Mouse (Mus musculus): ENCODE results near the gene Rel. TPM values are rescaled to one million over a fixed set of nuclear protein-coding genes. Genes with fewer than 3 reads are reported as not detected.

Rel gene
- total RNA-seq, 2 experiments from 2014 or later, result 5.2 to 5.8 TPM

DNA sequence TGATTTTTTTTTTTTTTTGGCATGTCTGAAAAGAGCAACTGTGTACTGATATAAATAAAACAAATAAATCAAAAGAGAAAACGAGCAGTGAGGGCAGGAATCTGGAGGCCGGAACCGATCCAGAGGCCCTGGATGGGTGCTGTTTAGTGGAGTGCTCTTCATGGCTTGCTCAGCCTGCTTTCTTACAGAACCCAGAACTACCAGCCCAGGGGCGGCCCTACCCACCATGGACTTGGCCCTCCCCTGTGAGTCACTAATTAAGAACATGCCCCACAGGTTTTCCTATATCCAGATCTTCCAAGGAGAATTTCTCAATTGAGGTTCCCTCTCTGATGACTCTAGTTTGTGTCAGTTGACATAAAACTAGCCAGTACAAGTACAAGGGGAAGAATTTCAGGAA, 24.7 kb downstream of the Rel start:
- DNase-seq (ENCODE audit: low spot score in 2 of 2), result no peak

GRCm38 (mm10) chr11:23744352-23744751, 26.4 kb downstream of the Rel start:
- DNase-seq (ENCODE audit: low spot score in 2 of 2), result no peak

- DNase-seq (ENCODE audit: low spot score in 2 of 2), result no peak
These were observed 29.4 kb downstream of the Rel start for GRCm38 (mm10) chr11:23741386-23741785.

DNA sequence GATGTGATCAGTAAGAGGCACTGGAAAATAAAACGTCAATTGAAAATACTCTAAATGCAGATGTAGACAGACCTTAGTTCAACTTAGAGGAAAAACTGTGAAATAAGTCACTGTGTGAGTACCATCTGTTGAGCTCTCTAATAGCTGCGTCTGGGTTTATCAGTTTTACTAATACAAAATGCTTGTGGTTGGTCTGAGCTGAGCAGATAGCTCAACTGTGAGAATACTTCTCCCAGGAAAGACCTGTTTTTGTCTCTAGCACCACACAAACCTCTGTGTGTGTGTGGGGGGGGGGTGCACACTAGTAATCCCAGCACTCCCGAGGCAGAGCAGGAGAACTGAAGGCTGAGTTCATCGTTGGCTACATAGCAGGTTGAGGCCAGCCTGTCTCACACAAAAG, 29.9 kb downstream of the Rel start:
- no peak for DNase-seq (ENCODE audit: low spot score in 2 of 2)

DNA sequence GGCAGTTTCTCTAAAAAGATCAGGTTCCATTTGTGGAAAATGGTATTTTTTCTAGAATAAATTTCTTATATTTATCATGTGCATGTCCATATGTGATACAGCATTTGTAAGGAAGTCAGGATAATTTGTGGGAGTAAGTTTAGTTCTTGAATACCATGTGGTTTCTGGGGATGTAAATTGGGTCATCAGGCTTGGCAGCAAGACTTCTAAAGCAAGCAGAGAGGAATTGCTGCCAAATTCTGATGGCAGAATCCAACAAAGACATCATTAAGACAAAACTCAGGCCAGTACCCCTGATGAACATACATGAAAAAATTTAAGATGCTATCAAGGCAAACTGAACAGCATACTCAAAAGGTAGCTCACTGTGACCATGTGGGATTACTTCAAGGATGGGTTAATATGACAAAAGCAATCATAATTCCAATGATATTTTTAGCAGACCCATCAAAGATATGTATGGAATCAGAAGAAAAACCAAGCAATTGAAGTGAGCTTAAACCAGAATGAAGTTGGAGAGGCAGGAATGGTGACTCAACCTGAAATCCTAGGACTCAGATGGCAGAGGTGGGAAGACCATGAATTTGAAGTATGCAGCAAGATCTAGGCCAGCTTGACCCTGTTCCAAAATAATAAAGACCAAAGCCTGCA, 34.8 kb downstream of the Rel start:
- no peak for DNase-seq (ENCODE audit: low spot score in 2 of 2)

- DNase-seq (ENCODE audit: low spot score in 2 of 2), result no peak
These were observed 36.0 kb downstream of the Rel start for GRCm38 (mm10) chr11:23734749-23735286.

- DNase-seq (ENCODE audit: low spot score in 2 of 2), result no peak
These were observed 37.9 kb downstream of the Rel start for GRCm38 (mm10) chr11:23732840-23733239.

- no peak for DNase-seq (ENCODE audit: low spot score in 2 of 2)
These were observed 40.6 kb downstream of the Rel start for GRCm38 (mm10) chr11:23730120-23730519.

DNA sequence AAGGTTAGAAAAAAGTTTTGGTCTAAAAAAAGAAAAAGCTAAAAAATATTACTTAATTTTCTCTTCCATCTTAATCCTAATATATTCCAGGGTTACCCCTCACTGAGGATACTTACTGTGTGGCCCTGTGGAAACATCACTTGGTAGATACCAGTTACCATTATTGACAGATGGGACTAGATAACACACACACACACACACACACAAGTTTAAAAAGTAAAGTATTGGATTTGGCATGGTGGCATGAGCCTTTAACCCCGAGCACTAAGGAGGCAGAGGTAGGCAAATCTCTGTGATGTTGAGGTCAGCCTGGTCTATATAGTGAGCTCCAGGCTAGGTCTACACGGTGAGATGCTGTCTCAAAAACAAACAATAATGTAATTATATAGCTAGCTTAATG, 42.6 kb downstream of the Rel start:
- DNase-seq (ENCODE audit: low spot score in 2 of 2), result no peak

- DNase-seq (ENCODE audit: low spot score in 2 of 2), result no peak
These were observed 44.3 kb downstream of the Rel start for GRCm38 (mm10) chr11:23726441-23726840.

GRCm38 (mm10) chr11:23725850-23726249, 44.9 kb downstream of the Rel start:
- no peak for DNase-seq (ENCODE audit: low spot score in 2 of 2)

DNA sequence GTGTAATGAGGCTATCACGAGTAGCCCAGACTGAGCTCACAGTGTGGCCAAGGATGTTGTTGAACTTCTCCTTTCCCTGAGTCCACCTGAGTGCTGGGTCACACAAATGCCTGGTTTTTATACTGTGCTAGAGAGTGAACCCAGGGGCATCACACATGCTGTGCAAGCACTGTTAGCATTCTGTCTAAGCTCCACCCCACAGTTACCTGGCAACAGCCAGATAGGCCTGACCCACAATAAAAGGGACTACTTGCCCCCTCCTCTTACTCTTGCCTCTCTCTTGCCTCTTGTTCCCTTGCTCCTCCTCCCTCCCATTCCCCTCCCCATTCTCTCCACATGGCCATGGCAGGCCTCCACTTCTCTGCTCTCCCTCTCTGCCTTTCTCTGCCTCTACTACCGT, 48.4 kb downstream of the Rel start:
- no peak for DNase-seq (ENCODE audit: low spot score in 2 of 2)

DNA sequence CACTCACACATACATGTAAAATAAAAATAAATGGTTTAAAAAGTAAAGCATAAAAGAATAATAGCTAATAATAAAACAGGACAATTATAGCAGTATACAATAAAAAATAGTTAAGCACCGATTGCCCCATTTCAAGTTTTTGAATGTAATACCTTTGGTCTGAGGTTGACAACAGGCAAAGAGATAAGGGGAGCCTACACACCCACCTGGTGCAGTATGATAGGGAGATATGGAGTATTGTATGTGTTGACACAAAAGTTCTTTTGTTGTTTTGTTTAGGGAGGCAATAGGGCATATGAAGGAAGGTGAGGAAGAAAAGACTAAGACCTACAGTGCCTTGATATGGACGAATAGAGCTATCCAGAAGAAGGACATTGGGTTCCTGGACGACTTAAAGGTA, 50.9 kb downstream of the Rel start:
- no peak for DNase-seq (ENCODE audit: low spot score in 2 of 2)

DNA sequence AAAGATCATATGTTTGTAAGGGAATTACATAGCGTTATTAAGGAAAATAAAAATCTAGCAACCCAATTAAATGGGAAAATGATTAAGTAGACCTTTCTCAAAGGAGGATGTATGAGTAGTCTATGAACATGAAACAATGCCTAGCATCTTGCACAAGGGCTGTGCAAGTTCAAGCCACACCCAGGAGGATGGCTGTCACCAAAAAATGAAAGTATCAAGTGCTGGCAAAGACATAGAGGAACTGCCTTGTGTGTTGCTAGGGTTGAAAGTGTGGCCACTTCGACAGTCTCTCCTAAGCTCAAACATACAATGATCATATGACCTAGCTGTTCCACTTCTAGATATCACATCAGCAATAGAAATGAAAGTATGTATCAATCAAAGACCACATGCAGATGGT, 51.9 kb downstream of the Rel start:
- DNase-seq (ENCODE audit: low spot score in 2 of 2), result no peak

DNA sequence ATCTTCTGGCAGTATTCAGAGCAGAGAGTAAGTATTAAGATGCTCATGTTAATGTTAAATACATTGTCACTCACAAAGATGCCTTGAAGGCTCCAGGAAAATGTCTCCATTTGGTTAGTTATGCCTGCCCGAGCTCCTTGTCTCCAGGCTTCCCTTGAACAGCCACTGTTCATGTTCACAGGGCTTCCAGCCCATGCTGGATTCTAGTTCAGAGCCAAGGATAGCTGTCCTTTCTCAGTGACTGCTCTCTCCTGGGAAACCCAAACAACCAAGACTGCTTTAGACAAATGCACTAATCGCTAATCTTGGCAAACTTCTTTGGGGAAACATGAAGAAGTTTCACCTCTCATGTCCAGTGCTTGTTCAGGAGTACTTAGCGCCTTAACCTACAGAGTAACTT, 58.5 kb downstream of the Rel start:
- DNase-seq (ENCODE audit: low spot score in 2 of 2), result no peak

DNA sequence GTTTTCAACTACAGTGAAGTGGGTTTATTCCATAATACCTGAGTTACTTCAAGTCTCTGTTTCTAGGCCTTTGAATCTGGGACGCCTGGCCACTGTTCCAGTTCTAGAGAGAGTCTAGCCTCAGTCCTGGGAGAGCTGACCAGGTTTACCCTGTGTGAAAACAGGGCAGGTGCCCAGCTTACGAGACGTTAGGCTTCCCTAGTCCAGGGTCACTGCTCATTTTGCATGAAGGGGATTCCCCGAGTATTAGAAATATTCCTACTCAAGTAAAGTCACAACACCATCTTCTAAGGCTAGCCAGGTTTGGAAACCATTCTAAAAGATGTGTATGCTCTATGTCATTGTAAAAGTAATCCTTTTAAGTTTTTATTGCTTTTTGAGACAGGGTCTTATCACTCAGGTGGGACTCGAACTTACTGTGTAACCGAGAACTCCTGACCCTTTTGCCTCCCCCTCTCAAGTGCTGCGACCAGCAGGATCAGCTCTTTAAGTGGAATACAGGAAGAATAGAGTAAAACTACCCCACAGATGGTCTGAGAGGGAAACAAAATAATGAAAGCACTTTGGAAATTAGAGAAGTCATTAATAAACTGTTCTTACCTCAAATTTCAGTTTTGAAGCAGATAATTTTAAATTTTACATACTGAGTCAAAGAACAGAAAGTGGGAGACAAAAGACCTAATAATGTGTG, 66.0 kb downstream of the Rel start:
- DNase-seq (ENCODE audit: low spot score in 2 of 2), result no peak

GRCm38 (mm10) chr11:23701831-23702230, 68.9 kb downstream of the Rel start:
- no peak for DNase-seq (ENCODE audit: low spot score in 2 of 2)

DNA sequence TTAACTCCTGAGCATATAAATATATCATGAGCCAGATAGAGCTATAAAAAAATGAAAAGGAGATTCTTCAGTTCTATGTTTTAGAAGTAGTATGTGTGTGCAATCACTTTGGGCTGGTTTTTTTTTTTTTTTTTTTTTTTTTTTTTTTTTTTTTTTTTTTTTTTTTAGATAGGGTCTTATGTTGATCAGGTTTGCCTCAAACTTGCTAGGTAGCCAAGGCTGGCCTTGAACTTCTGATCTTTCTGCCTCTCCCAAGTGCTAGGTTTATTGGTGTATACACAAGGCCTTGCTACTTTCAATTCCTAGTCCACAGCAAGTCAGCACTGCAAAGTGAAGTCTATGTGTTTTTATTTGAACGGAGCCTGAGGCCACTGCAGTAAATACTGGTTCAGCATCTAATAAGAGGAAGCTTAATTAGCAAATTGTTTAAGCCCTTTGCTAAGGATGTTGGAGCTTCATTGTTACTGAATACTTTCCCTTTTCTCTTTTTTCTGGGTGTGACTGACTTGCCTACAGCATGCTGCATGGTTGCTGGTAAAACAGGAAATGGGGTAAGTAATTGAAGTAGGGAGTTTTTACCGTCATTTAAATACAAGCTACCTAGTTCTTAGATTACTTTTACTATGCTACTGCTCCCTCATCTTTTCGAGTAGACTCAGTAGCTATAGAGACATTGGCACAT, 71.2 kb downstream of the Rel start:
- no peak for DNase-seq (ENCODE audit: low spot score in 2 of 2)

DNA sequence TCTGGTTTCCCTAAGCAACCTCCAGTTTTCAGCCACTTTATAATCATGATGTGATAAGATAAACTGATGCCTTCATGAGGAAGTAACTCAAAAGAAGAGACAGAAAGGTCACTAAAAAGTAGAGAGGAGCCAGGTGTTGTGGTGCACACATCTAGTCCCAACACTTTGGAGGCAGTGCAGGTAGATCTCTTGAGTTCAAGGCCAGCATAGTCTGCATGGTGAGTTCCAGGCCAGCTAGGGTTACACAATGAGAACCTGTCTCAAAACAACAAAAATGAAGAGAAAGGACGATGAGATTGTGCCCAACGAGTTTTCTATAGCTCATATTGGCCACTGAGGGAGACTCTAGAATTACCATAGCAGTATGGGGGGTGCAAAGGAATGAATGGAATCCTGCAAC, 72.2 kb downstream of the Rel start:
- no peak for DNase-seq (ENCODE audit: low spot score in 2 of 2)

DNA sequence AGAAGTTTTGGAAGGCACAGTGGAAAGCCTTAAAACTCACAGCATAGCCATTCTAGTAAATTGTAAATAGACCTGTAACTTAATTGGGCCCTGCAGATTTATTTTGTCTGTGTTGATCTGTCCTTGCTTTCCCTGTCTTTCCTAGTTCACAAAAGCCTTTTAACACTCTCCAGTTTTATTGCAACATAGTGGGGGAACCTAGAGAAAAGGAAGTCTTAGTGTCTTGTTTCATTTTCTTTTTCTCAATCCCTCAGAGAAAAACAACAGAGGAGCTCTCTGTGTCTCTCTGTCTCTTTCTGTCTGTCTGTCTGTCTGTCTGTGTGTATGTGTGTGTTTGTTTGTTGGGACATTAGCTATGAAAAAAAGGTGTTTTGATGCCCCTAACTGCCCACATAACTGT, 74.9 kb downstream of the Rel start:
- no peak for DNase-seq (ENCODE audit: low spot score in 2 of 2)

DNA sequence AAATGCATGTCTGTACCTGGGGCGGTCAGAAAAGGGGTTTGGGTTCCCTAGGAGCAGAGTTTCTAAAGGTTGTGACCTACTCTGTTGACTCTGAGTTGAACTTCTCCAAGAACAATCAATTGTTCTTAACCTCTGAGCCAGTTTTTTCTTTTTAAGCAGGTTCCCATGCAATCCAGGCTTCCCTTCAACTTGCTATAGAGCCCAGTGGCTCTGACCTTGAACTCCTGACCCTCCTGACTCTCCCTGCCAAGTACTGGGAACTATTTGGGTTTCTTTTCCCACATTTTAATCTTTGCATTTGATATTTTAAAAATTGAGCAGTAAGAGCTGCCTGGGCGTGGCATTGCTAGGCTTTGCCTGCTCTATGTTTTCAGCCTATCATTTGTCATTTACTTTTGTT, 77.5 kb downstream of the Rel start:
- no peak for DNase-seq (ENCODE audit: low spot score in 2 of 2)

DNA sequence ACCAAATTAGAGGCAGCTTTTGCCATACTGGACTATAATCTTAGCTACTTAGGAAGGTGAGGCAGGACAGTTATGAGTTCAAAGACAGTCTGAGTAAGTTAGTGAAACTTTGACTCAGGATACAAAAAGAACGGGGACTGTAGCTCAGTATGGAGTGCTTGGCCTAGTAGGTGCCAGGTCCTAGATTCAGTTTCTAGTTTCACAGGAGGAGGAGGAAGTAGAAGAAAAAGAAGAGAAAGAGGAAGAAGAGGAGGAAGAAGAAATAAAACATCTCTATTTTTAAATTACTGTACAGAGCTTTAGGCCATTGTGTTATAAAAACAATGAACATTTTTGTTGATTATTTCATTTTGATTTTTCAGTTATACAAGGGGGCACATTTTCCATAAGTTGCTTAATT, 82.7 kb downstream of the Rel start:
- DNase-seq (ENCODE audit: low spot score in 2 of 2), result no peak
